Mouse (Mus musculus) stomach, postnatal 0 days (tissue): ENCODE measurements around the gene Stard10.

Experiments used
- CTCF ChIP-seq: IDR thresholded peaks from 2 replicates; pipeline ENCODE4 v1.5.1; 2016; ENCODE audit warnings: antibody characterized with exemption, low read depth, mild to moderate bottlenecking, moderate library complexity
- EP300 ChIP-seq: optimal IDR thresholded peaks from 2 replicates; pipeline ENCODE3; 2016; ENCODE audit warnings: antibody characterized with exemption

- TF ChIP-seq CTCF: no peak
- TF ChIP-seq EP300: no peak
These were observed 10.0 kb upstream of the Stard10 start for GRCm38 (mm10) chr7:101306841-101307240.
